ENCODE assay signal across 13 mouse cellular contexts in genomic region chr9:101616261-101616660, GRCm38 (mm10).
DNase-seq lines count a peak whose midpoint lies in the region.
"Had no signal": no experiment of that assay in that cellular context is flagged by ENCODE, and none has a peak within 500 bp of the region (broad histone marks: within the 10 kb centered on the region; RNA-seq: fewer than 3 reads in every experiment).

No protein-coding gene starts in this region.

- DNase-seq in left cerebral cortex, postnatal 4 days, result peak; percentile 8
- no peak for DNase-seq in left cerebral cortex, adult 11 months (ENCODE audit: low spot score)
- DNase-seq in cerebellum, adult 8-10 months, result peak; percentile 35
- peak; percentile 83 to 88 for DNase-seq in cerebellum, postnatal 14 days
- DNase-seq in c-Kit-positive CD71-positive TER-119-positive erythroid progenitor cells, embryonic 14.5 days (ENCODE audit: low spot score), result no peak
- no peak for DNase-seq in natural killer cell, adult 2 months (ENCODE audit: low spot score in 2 of 2)
- no peak for DNase-seq in kidney, postnatal 10 days
- DNase-seq: adrenal gland, adult 2 months; adrenal gland, postnatal 25 days; forebrain, postnatal 0 days; gastrocnemius, postnatal 14 days; heart, postnatal 36 days; kidney, adult 8-10 months had no signal

- intact Hi-C loops in left cerebral cortex, postnatal 4 days (cut with DNase I), result no loop called here

Comparison
In these comparisons a context has a peak if more than half of its experiments do, and no peak if none do; other contexts are left out.
1. DNase-seq: peak in left cerebral cortex, postnatal 4 days (single experiment), cerebellum, adult 8-10 months (single experiment) and cerebellum, postnatal 14 days (2 of 2); none in left cerebral cortex, adult 11 months (single experiment), c-Kit-positive CD71-positive TER-119-positive erythroid progenitor cells, embryonic 14.5 days (single experiment), natural killer cell, adult 2 months (0 of 2) and kidney, postnatal 10 days (single experiment).